Mouse (Mus musculus) CH12F3 (cell line): ENCODE results near the gene Vmn1r75.

Experiments
- in situ Hi-C: fragments of 300-500 bp; cut with MboI; formaldehyde crosslinking; loops from 2 replicates; pipeline ENCODE4 v1.14.3; 2020; ENCODE audit warnings: low sequenced_read_pairs

Gene Vmn1r75

DNA sequence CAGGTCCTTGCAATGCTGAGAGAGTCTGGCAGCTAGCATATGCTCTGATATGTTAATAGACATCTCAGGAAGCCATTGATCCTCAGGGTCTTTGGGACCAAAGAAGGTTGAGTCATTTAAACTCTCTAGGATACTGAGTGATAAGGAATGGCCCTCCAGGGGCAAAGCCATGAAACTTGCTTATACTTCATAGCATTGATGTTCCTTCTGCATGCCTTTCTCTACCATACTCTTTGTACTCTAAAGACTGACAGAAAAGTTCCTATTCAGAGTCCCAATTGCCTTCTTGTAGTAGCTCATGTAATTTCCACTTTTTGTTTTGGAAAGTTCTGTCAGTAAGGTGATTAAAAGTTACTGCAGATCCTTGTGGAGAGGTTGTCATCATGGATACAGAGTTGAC is at the start of gene Vmn1r75:
Gene Vmn1r75, plus strand, starts transcription at position 301 of the 400 bp plus-strand sequence.
- in situ Hi-C loops, result no loop called here

DNA sequence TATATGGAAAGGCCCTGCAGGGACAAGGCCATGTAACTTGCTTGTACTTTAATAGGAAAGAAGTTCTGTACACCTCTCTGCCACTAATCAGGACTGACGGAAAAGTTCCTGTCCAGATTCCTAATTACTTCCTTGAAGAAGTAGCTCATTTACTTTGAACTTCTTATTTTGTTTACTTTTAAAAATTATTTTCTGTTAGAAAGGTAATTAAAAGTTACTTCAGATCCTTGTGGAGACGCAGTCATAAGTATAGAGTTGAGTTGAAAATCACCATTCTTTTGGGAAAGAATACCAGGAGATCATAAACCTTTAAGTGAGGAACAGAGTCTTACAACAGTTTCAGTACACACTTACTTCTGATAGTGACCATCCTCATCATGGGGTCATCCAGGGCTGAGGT is 40.8 kb upstream of the Vmn1r75 start, which contains the start of gene Vmn1r74:
Gene Vmn1r74, plus strand, starts transcription at position 301 of the 400 bp plus-strand sequence.
- in situ Hi-C loops, result no loop called here
